Mouse (Mus musculus) liver, postnatal 0 days (tissue): ENCODE measurements at regions not wholly inside any gene's neighbourhood (a gene's known extent, or its start where the extent isn't known, plus 50 kb on each side); places are given as distances from the start of the nearest gene placed in this dataset.

Experiments used
- ATAC-seq: fragments of 200-750 bp; cut with Nextera tagmentation; 2 replicates; pipeline ENCODE4 v1.8.0; 2017; ENCODE audit warnings: mild to moderate bottlenecking, moderate library complexity
- DNase-seq: peaks from one replicate; pipeline ENCODE4 v3.0.0-alpha.2; 2016
- H3K27ac ChIP-seq: fragments of 300-500 bp; sonication (generic); 2 replicates; pipeline ENCODE4 v1.5.1; 2014; ENCODE audit warnings: antibody characterized with exemption, moderate library complexity, mild to moderate bottlenecking, low read depth
- H3K27me3 ChIP-seq: fragments of 300-500 bp; sonication (generic); 2 replicates; pipeline ENCODE4 v1.6.1; 2014; ENCODE audit warnings: low read length, control low read depth, mixed read lengths; ENCODE audit not compliant: insufficient read depth
- H3K36me3 ChIP-seq: fragments of 300-500 bp; sonication (generic); replicated peaks from 2 replicates; pipeline ENCODE4 v1.6.1; 2014; ENCODE audit warnings: mild to moderate bottlenecking, control low read depth, low read length, moderate library complexity, mixed read lengths; ENCODE audit not compliant: insufficient read depth
- H3K4me1 ChIP-seq: fragments of 300-500 bp; sonication (generic); 2 replicates; pipeline ENCODE4 v1.6.1; 2014; ENCODE audit warnings: antibody characterized with exemption, mild to moderate bottlenecking, control low read depth; ENCODE audit not compliant: insufficient read depth
- H3K4me2 ChIP-seq: fragments of 300-500 bp; sonication (generic); 2 replicates; pipeline ENCODE4 v1.6.1; 2014; ENCODE audit warnings: low read depth, mild to moderate bottlenecking, low read length, moderate library complexity, mixed read lengths
- H3K4me3 ChIP-seq: fragments of 300-500 bp; sonication (generic); 2 replicates; pipeline ENCODE4 v1.5.1; 2014; ENCODE audit warnings: low read depth, low read length
- H3K9ac ChIP-seq: fragments of 300-500 bp; sonication (generic); replicated peaks from 2 replicates; pipeline ENCODE4 v1.6.1; 2014; ENCODE audit warnings: mild to moderate bottlenecking, moderate library complexity
- H3K9me3 ChIP-seq: fragments of 300-500 bp; sonication (generic); 2 replicates; pipeline ENCODE4 v1.6.1; 2016; ENCODE audit warnings: mild to moderate bottlenecking, control low read depth, low read length, mixed read lengths
- CTCF ChIP-seq: sonication (generic); IDR thresholded peaks from 2 replicates; pipeline ENCODE4 v1.5.1; 2016; ENCODE audit warnings: antibody characterized with exemption, low read depth
- EP300 ChIP-seq: IDR thresholded peaks from 2 replicates; pipeline ENCODE4 v1.6.1; 2016; ENCODE audit warnings: antibody characterized with exemption, low read depth, mild to moderate bottlenecking
- WGBS: fragments of 180-500 bp; shearing (Covaris S2); extraction: QIAGEN DNeasy Blood & Tissue Kit; methylation state at CpG from one replicate; pipeline ENCODE4 v1.1.7; 2014; ENCODE audit not compliant: insufficient replicate concordance; 5-methylcytosine and 5-hydroxymethylcytosine counted together

DNA sequence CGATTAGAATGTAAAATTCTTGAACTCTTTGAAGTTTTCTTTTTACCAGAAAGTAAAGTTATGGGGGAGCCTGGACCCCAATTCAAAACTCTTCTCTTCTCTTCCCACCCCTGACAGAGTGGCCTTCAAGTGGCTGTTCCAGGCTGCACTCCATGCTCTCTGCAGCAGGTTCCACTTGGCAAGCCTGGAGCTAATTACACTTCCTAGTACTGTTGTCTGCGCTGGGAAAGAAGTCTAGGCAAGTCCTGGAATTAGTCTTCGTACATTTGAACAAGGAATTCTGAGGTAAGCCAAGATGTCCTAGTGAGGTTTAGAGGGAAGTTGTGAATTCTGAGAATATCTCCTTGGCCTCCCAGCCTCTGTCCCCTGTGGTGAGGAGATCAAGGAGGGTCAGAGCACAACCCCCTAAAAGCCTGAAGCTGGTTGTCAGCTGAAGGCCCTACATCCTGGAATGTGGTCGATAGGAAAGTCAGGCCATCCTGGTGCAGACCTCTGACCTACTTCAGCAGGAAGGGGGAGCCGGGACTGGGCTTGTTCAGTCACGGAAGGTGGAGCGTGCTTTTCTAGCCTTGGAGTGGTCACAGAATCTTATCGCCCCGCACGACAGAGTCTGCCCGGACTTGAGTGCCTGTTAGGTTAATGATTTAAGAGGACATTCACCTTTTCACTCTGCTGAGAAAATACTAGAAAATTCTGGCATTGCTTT, 59.6 kb upstream of the Agps start:
- Histone ChIP-seq H3K27ac (peak overlapping the region; percentile 83), H3K4me3 (no peak overlapping the region), H3K36me3 (no peaks in the 10 kb centered on the region), H3K4me1 (peaks cover 48% of the 10 kb centered on the region), H3K4me2 (peak overlapping the region; percentile 38), H3K27me3 (no peaks in the 10 kb centered on the region), H3K9ac (peak overlapping the region; percentile 37), H3K9me3 (no peaks in the 10 kb centered on the region)
- ATAC-seq, result peak; percentile 68
- DNase-seq, result peak; percentile 65
- 36% methylated on average over 11 of the region's 11 CpGs for WGBS
- TF ChIP-seq EP300, result no peak; the same call in 1 of the 2 replicates

DNA sequence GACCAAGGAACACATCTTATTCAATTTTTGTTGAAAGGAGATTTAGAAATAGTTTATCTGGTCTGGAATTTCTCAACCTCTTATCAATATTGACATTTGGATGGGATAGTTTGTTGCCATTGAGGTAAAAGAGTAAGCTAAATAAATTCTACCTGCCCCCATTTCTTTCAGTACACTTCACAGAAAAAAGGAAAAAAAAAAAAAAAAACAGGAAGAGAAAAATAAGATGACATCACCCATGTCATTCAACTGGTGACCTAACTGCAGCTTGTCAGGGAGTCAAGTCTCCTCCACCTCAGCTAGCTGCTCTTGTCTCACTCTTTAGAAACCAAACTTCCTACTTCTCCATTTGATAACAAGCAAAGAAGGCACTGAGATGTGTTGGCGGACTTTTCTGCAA, 61.3 kb upstream of the Agps start:
- peaks cover 44% of the 10 kb centered on the region for H3K4me1 ChIP-seq
- 34% methylated on average over 1 of the region's 1 CpGs for WGBS

DNA sequence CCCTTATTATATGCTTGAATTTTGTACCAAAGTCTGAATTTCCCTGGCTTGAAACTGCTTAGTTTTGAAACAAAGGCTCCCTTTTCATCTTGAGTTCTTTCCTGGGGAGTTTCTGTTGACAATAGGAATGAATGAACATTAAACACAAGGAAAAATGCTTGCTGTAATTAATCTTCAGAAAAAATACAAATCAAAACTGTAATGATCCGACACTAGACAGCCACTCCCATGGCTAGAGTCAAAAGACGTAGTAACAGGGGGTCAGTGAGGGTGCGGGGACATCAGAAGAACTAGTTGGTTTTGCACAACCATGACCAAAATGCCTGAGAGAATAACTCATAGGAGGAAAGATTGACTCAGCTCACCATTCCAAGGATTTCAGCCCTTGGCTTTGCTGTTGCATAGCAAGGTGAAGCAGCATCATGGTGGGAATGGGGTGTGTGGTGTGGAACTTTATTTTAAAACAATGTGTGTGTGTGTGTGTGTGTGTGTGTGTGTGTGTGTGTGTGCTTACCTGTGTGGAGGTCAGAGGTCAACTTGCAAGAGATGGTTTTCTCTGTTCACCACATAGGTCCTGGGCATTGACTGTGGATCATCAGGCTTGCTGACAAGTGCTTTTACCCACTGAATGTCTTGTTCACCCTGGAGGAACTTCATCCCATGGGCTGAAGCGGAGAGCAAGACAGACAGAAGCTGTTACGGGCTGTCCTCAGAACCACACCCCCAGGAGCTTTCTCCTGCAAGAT, 63.2 kb upstream of the Agps start:
- H3K4me2 ChIP-seq, result peak overlapping the region; percentile 45
- WGBS, result 69% methylated on average over 5 of the region's 5 CpGs
- H3K4me3 ChIP-seq, result no peak overlapping the region
- H3K36me3 ChIP-seq, result no peaks in the 10 kb centered on the region
- no peak for DNase-seq
- TF ChIP-seq CTCF (no peak), EP300 (no peak)
- H3K27me3 ChIP-seq, result no peaks in the 10 kb centered on the region
- H3K4me1 ChIP-seq, result peaks cover 46% of the 10 kb centered on the region
- peak overlapping the region; percentile 63 for H3K27ac ChIP-seq
- H3K9ac ChIP-seq, result no peak overlapping the region
- H3K9me3 ChIP-seq, result no peaks in the 10 kb centered on the region
- no peak for ATAC-seq

More for the DNA sequence above, 61.3 kb upstream of the Agps start:
- no peak overlapping the region for H3K4me3 ChIP-seq
- no peak overlapping the region for H3K9ac ChIP-seq
- H3K27me3 ChIP-seq, result no peaks in the 10 kb centered on the region
- H3K27ac ChIP-seq, result peak overlapping the region; percentile 36
- DNase-seq (no peak), ATAC-seq (0 out of 2 replicates have a peak, but pooled peaks have one; percentile 13)
- H3K36me3 ChIP-seq, result no peaks in the 10 kb centered on the region
- H3K9me3 ChIP-seq, result no peaks in the 10 kb centered on the region
- H3K4me2 ChIP-seq, result no peak overlapping the region
- TF ChIP-seq CTCF, result no peak

DNA sequence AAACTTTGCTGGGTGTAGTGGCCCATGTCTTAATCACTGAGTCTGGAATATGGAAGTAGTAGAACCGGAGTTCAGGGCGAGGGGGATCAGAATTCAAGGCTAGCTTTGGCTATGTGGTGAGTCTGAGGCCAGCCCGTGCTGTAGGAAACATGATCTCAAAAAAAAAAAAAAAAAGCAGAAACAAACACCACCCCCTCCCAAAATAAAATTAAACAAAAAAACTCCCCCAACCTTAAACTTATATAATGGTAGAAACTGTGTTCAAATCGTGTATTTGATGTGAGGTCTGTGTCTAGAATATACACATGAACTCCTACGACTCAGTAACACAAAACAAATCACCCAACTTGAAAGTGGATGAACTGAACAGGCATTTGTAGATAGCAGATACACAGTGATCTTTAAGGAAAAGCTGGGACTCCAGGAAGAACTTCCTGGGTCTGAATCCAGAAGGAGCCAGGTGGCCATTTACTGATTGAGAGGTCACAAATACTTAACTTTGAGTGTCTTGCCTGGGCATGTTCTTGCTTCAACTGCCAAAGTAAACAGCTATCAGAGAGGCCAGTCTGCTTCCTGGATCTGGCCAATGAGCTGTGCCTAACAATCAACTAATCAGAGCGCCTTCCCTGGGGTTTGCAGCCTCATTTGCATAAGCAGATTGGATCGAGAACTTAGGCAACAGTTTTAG, 63.6 kb upstream of the Nfe2l2 start:
- TF ChIP-seq EP300, result peak; percentile 82; the same call in 1 of the 2 replicates
- TF ChIP-seq CTCF, result no peak
- Histone ChIP-seq H3K4me3 (no peak overlapping the region), H3K27ac (peak overlapping the region; percentile 63), H3K4me1 (peaks cover 48% of the 10 kb centered on the region), H3K9me3 (no peaks in the 10 kb centered on the region), H3K36me3 (no peaks in the 10 kb centered on the region), H3K27me3 (no peaks in the 10 kb centered on the region), H3K4me2 (peak overlapping the region; percentile 45), H3K9ac (no peak overlapping the region)
- ATAC-seq (peak; percentile 65), DNase-seq (peak; percentile 42)
- WGBS, result 40% methylated on average over 7 of the region's 7 CpGs

DNA sequence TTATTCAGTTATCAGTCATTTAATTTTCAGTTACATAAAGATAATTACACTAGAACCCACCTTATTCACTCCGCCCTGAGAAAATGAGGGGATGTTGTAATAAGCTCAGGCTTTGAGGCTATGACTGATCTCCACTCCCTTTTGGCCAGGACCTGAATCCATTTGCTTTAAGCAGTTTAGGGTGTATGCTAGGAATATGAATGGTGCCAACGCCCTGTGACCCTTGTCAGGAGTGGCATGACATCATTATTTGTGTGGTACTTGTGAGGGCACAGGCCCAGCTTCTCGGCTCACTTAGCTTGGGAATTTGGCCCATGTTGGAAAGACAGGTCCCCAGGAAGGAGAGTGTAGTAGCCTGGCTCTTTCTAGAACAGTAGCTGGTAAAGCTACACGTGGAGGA, 61.0 kb upstream of the Nfe2l2 start:
- WGBS, result 76% methylated on average over 4 of the region's 4 CpGs
- no peak for TF ChIP-seq EP300
- TF ChIP-seq CTCF, result no peak
- DNase-seq, result no peak
- H3K27ac ChIP-seq, result no peak overlapping the region
- ATAC-seq, result no peak
- no peak overlapping the region for H3K4me3 ChIP-seq
- no peaks in the 10 kb centered on the region for H3K27me3 ChIP-seq
- H3K4me1 ChIP-seq, result peaks cover 34% of the 10 kb centered on the region
- H3K9ac ChIP-seq, result no peak overlapping the region
- no peaks in the 10 kb centered on the region for H3K9me3 ChIP-seq
- no peak overlapping the region for H3K4me2 ChIP-seq
- no peaks in the 10 kb centered on the region for H3K36me3 ChIP-seq

DNA sequence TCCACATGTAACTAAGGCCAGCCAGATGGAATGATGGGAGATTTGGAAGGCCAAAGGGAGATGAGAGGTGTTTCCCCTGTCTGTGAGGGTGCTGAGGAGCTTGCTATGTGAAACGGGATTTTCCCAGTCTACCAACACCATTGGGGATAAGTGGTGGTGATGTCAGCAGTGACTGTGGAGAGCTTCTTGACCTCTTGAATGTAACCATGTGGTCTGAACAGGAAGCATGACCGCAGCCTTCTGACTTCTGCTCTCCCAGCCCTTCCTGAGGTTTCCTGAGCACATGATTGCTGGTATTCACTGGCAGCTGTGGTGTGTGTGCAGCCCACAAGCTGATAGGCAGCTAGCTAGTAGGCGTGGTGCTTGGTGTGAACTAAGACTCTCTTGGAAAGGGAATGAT, 58.8 kb upstream of the Nfe2l2 start:
- 27% methylated on average over 3 of the region's 3 CpGs for WGBS
- ATAC-seq (peak; percentile 79), DNase-seq (peak; percentile 43)
- H3K9ac ChIP-seq, result no peak overlapping the region
- no peak overlapping the region for H3K4me3 ChIP-seq
- no peak overlapping the region for H3K27ac ChIP-seq
- H3K4me1 ChIP-seq, result peaks cover 24% of the 10 kb centered on the region
- TF ChIP-seq CTCF (no peak), EP300 (peak; percentile 53)
- H3K4me2 ChIP-seq, result no peak overlapping the region; the same call in 1 of the 2 replicates
- H3K27me3 ChIP-seq, result no peaks in the 10 kb centered on the region
- no peaks in the 10 kb centered on the region for H3K36me3 ChIP-seq
- no peaks in the 10 kb centered on the region for H3K9me3 ChIP-seq
